Mouse (Mus musculus): ENCODE measurements around the gene Cd40. TPM values are rescaled to one million over a fixed set of nuclear protein-coding genes. Genes with fewer than 3 reads are reported as not detected.
A peak's percentile ranks its signal among the peaks of the same experiment; 100 is the strongest.

Gene Cd40
- 7.4 and 8.2 TPM in 2 replicates for polyA plus RNA-seq (2014; fragmentation: Nextera tagmentation; extraction: Ambion mirVana)

DNA sequence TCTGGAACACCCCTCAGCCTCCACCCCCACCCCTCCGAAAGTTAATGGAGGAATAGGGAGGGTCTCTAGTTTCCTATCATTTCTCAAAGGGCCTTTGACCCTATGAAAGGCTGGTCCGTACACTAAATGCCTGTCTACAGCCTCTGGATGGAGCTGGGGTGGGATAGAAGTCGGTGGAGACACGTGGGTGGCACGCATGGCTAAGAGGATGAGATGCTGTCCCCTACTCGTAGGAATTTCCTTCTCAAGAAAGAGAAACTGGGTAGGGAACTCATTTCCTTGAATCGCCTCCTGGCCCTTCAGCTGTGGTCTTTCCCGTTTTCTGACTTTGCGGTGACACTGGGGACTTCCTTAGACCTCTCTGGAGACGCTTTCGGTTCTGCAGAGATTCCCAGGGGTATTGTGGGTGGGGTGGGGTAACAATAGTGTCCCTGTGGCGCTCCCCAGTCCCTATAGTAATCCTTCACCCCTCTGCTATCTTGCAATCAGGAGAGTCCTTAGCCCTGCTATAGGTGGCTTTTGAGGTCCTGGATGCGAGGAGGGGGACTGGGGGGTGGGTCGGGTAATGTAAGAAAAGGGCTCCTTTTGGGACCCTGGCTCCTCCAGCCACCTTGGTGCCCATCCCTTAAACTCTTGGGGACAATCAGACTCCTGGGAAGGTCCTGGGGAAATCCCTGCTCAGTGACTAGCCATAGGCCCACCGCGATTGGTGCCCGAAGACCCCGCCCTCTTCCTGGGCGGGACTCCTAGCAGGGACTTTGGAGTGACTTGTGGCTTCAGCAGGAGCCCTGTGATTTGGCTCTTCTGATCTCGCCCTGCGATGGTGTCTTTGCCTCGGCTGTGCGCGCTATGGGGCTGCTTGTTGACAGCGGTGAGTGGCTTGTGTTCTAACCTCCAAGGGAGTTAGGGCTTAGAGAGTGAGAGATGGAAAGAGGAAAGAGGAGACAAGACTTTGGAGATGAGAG is at the start of gene Cd40:
Gene Cd40 (plus strand): TSS at position 740 of the 965 bp plus-strand sequence.
- no peak within 1 kb of the TSS for H3K27ac ChIP-seq (ENCODE audit: low read depth, low read length)
- peak; percentile 46 for DNase-seq (ENCODE audit: low spot score)
- 10% methylated on average over 25 of the region's 25 CpGs for WGBS
- no peaks in the 10 kb centered on the region for H3K27me3 ChIP-seq (replicated peaks; ENCODE audit: control insufficient read depth, insufficient read depth, low read length)
- peak within 1 kb of the TSS; percentile 22; the same call in 1 of the 2 replicates for H3K4me2 ChIP-seq (ENCODE audit: low read length)
- no peaks in the 10 kb centered on the region for H3K36me3 ChIP-seq (ENCODE audit: control insufficient read depth, insufficient read depth, low read length)
- peaks cover 4% of the 10 kb centered on the region; the same call in 1 of the 2 replicates for H3K9me3 ChIP-seq (replicated peaks; ENCODE audit: control insufficient read depth, low read length)
- no peak for ATAC-seq
- no peak within 1 kb of the TSS for H3K9ac ChIP-seq (ENCODE audit: low read length)
- H3K4me3 ChIP-seq (ENCODE audit: low read depth, low read length), result no peak within 1 kb of the TSS
- H3K4me1 ChIP-seq (ENCODE audit: control insufficient read depth, insufficient read depth, low read length), result 0 out of 2 replicates have a peak, but pooled peaks cover 5% of the 10 kb centered on the region

DNA sequence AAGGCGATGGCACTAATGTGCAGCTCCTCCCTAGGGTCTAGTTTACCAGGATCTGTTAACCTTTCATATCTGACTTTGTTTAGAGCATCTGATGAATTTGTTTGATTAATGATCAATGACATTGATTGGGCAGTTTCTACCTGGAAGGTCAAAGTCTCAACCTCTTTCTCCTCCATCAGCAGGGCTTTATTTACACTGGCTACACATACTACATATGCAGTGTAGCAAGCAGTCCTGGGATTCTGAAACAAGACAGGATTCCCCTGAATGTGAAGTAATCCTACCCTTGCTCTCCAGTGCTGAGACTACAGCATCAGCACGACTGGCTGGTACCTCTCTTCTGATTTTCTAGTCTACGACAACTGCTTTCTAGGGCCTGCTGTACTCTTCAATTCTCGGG is 48.6 kb upstream of the Cd40 start:
- H3K36me3 ChIP-seq (ENCODE audit: control insufficient read depth, insufficient read depth, low read length), result peaks cover 100% of the 10 kb centered on the region
- 94% methylated on average over 4 of the region's 4 CpGs for WGBS
- no peak overlapping the region for H3K27ac ChIP-seq (ENCODE audit: low read depth, low read length)
- no peak overlapping the region for H3K4me2 ChIP-seq (ENCODE audit: low read length)
- no peak overlapping the region for H3K4me3 ChIP-seq (ENCODE audit: low read depth, low read length)
- H3K9me3 ChIP-seq (replicated peaks; ENCODE audit: control insufficient read depth, low read length), result no peaks in the 10 kb centered on the region
- H3K9ac ChIP-seq (ENCODE audit: low read length), result no peak overlapping the region
- no peaks in the 10 kb centered on the region for H3K27me3 ChIP-seq (replicated peaks; ENCODE audit: control insufficient read depth, insufficient read depth, low read length)
- ATAC-seq (no peak), DNase-seq (ENCODE audit: low spot score) (no peak)
- H3K4me1 ChIP-seq (ENCODE audit: control insufficient read depth, insufficient read depth, low read length), result no peaks in the 10 kb centered on the region

DNA sequence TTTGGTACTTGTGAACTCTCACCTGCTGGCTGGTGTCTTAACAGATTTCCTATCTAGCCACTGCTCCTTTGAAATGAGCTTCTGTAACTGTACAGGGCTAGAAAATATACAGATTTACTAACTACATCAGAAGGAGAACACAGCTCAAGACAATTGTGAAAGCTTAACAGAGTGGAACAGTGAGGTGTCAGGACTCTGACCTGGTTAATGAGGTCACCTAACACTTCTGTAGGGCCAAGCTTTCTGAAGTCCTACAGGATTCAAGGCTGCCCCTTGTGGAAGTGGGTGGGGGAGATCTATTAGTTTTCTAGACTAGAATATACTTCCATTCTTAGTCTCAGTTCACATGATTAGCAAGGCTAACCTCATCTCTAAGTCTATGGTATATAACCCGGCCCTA is 47.4 kb upstream of the Cd40 start:
- 85% methylated on average over 1 of the region's 1 CpGs for WGBS

GRCm38 (mm10) chr2:165009161-165009560 is 46.3 kb upstream of the Cd40 start:
- no peaks in the 10 kb centered on the region for H3K9me3 ChIP-seq (replicated peaks; ENCODE audit: control insufficient read depth, low read length)
- ATAC-seq (no peak), DNase-seq (ENCODE audit: low spot score) (no peak)
- no peak overlapping the region for H3K4me3 ChIP-seq (ENCODE audit: low read depth, low read length)
- no peaks in the 10 kb centered on the region for H3K27me3 ChIP-seq (replicated peaks; ENCODE audit: control insufficient read depth, insufficient read depth, low read length)
- peaks cover 89% of the 10 kb centered on the region for H3K36me3 ChIP-seq (ENCODE audit: control insufficient read depth, insufficient read depth, low read length)
- no peak overlapping the region for H3K27ac ChIP-seq (ENCODE audit: low read depth, low read length)
- WGBS, result 95% methylated on average over 14 of the region's 14 CpGs
- H3K4me2 ChIP-seq (ENCODE audit: low read length), result no peak overlapping the region
- no peaks in the 10 kb centered on the region for H3K4me1 ChIP-seq (ENCODE audit: control insufficient read depth, insufficient read depth, low read length)
- H3K9ac ChIP-seq (ENCODE audit: low read length), result no peak overlapping the region

More for the DNA sequence above, 47.4 kb upstream of the Cd40 start:
- ATAC-seq, result no peak
- Histone ChIP-seq H3K9me3 (replicated peaks; ENCODE audit: control insufficient read depth, low read length) (no peaks in the 10 kb centered on the region), H3K4me2 (ENCODE audit: low read length) (no peak overlapping the region), H3K9ac (ENCODE audit: low read length) (no peak overlapping the region), H3K36me3 (ENCODE audit: control insufficient read depth, insufficient read depth, low read length) (peaks cover 100% of the 10 kb centered on the region), H3K27ac (ENCODE audit: low read depth, low read length) (no peak overlapping the region), H3K4me3 (ENCODE audit: low read depth, low read length) (no peak overlapping the region), H3K4me1 (ENCODE audit: control insufficient read depth, insufficient read depth, low read length) (no peaks in the 10 kb centered on the region), H3K27me3 (replicated peaks; ENCODE audit: control insufficient read depth, insufficient read depth, low read length) (no peaks in the 10 kb centered on the region)
- no peak for DNase-seq (ENCODE audit: low spot score)

DNA sequence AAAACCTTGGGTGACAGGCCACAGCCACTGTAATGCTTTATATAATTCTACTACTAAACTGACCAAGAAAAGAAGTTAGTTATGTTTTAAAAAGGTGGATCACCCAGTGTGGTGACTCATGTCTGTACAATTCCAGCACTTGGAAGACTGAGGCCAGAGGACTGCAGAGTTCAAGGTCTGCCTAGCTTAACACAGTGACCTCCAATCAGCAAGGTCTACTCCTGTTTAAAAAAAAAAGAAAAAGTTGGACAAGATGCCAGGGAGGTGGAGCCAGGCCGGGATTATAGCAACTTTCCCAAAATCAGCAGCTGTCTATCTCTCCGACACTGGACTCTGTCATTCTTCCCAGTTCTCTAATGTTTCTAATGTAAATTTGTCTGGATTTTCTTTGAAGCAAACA is 45.8 kb upstream of the Cd40 start:
- no peaks in the 10 kb centered on the region for H3K9me3 ChIP-seq (replicated peaks; ENCODE audit: control insufficient read depth, low read length)
- no peak overlapping the region for H3K9ac ChIP-seq (ENCODE audit: low read length)
- WGBS, result 89% methylated on average over 2 of the region's 2 CpGs

DNA sequence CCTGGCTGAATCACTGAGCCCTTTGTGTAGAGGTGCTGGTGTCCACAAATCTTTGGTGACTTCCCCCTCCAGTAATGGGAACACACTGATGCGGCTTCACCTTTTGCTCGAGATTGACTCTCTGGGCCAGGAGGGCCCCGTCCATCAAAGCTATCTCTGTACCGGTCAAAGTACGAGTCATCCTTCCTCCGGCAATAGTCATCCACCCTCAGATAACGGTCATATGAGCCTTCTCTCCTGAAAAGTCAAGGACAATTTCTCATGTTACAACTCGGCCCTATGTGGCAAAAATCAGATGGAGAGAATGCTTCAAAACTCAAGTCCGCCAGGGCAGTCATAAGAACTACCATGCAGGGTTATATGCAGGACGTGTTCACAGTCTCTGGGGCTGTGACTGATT is 45.1 kb upstream of the Cd40 start:
- H3K4me3 ChIP-seq (ENCODE audit: low read depth, low read length), result no peak overlapping the region
- no peaks in the 10 kb centered on the region for H3K27me3 ChIP-seq (replicated peaks; ENCODE audit: control insufficient read depth, insufficient read depth, low read length)
- 90% methylated on average over 10 of the region's 10 CpGs for WGBS

More for the DNA sequence above, 45.8 kb upstream of the Cd40 start:
- Histone ChIP-seq H3K36me3 (ENCODE audit: control insufficient read depth, insufficient read depth, low read length) (peaks cover 85% of the 10 kb centered on the region), H3K27me3 (replicated peaks; ENCODE audit: control insufficient read depth, insufficient read depth, low read length) (no peaks in the 10 kb centered on the region), H3K27ac (ENCODE audit: low read depth, low read length) (no peak overlapping the region), H3K4me1 (ENCODE audit: control insufficient read depth, insufficient read depth, low read length) (no peaks in the 10 kb centered on the region), H3K4me2 (ENCODE audit: low read length) (no peak overlapping the region), H3K4me3 (ENCODE audit: low read depth, low read length) (no peak overlapping the region)
- no peak for DNase-seq (ENCODE audit: low spot score)
- no peak for ATAC-seq

GRCm38 (mm10) chr2:165014935-165015334 is 40.5 kb upstream of the Cd40 start:
- DNase-seq (ENCODE audit: low spot score) (no peak), ATAC-seq (no peak)
- no peak overlapping the region for H3K9ac ChIP-seq (ENCODE audit: low read length)
- no peaks in the 10 kb centered on the region for H3K4me1 ChIP-seq (ENCODE audit: control insufficient read depth, insufficient read depth, low read length)
- H3K9me3 ChIP-seq (replicated peaks; ENCODE audit: control insufficient read depth, low read length), result no peaks in the 10 kb centered on the region
- WGBS, result 94% methylated on average over 5 of the region's 5 CpGs
- peaks cover 61% of the 10 kb centered on the region for H3K36me3 ChIP-seq (ENCODE audit: control insufficient read depth, insufficient read depth, low read length)
- H3K27me3 ChIP-seq (replicated peaks; ENCODE audit: control insufficient read depth, insufficient read depth, low read length), result no peaks in the 10 kb centered on the region
- no peak overlapping the region for H3K27ac ChIP-seq (ENCODE audit: low read depth, low read length)
- no peak overlapping the region for H3K4me2 ChIP-seq (ENCODE audit: low read length)
- H3K4me3 ChIP-seq (ENCODE audit: low read depth, low read length), result no peak overlapping the region

More for the DNA sequence above, 45.1 kb upstream of the Cd40 start:
- peaks cover 77% of the 10 kb centered on the region for H3K36me3 ChIP-seq (ENCODE audit: control insufficient read depth, insufficient read depth, low read length)
- DNase-seq (ENCODE audit: low spot score) (no peak), ATAC-seq (no peak)
- no peak overlapping the region for H3K27ac ChIP-seq (ENCODE audit: low read depth, low read length)
- H3K4me1 ChIP-seq (ENCODE audit: control insufficient read depth, insufficient read depth, low read length), result no peaks in the 10 kb centered on the region
- no peaks in the 10 kb centered on the region for H3K9me3 ChIP-seq (replicated peaks; ENCODE audit: control insufficient read depth, low read length)
- no peak overlapping the region for H3K4me2 ChIP-seq (ENCODE audit: low read length)
- no peak overlapping the region for H3K9ac ChIP-seq (ENCODE audit: low read length)

- no peak overlapping the region for H3K27ac ChIP-seq (ENCODE audit: low read depth, low read length)
- ATAC-seq (no peak), DNase-seq (ENCODE audit: low spot score) (no peak)
- WGBS, result 85% methylated on average over 3 of the region's 3 CpGs
- no peak overlapping the region for H3K9ac ChIP-seq (ENCODE audit: low read length)
- no peak overlapping the region for H3K4me2 ChIP-seq (ENCODE audit: low read length)
- no peaks in the 10 kb centered on the region for H3K27me3 ChIP-seq (replicated peaks; ENCODE audit: control insufficient read depth, insufficient read depth, low read length)
- H3K4me3 ChIP-seq (ENCODE audit: low read depth, low read length), result no peak overlapping the region
- peaks cover 47% of the 10 kb centered on the region for H3K36me3 ChIP-seq (ENCODE audit: control insufficient read depth, insufficient read depth, low read length)
- no peaks in the 10 kb centered on the region for H3K4me1 ChIP-seq (ENCODE audit: control insufficient read depth, insufficient read depth, low read length)
- no peaks in the 10 kb centered on the region for H3K9me3 ChIP-seq (replicated peaks; ENCODE audit: control insufficient read depth, low read length)
Measured at GRCm38 (mm10) chr2:165020490-165020889, 34.9 kb upstream of the Cd40 start.

DNA sequence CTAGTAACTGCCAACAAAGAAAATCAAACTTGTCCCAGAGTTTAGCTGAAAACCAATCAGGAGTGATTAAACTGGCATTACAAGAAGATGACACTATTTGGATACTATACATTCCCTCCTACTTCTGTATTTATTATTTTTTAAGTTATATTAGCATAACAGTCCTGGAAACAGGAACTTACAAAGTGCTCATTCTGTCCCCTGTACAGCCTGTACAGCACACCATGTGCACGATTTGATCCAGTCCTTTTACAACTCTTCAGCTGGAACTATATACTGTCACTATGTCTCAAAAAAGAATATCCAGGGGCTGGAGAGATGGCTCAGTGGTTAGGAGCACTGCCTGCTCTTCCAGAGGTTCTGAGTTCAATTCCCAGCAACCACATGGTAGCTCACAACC is 28.3 kb upstream of the Cd40 start:
- peaks cover 8% of the 10 kb centered on the region for H3K4me1 ChIP-seq (ENCODE audit: control insufficient read depth, insufficient read depth, low read length)
- no peak for DNase-seq (ENCODE audit: low spot score)
- no peak for ATAC-seq
- H3K9ac ChIP-seq (ENCODE audit: low read length), result no peak overlapping the region
- no peaks in the 10 kb centered on the region for H3K9me3 ChIP-seq (replicated peaks; ENCODE audit: control insufficient read depth, low read length)
- H3K36me3 ChIP-seq (ENCODE audit: control insufficient read depth, insufficient read depth, low read length), result peaks cover 9% of the 10 kb centered on the region
- no peak overlapping the region for H3K4me3 ChIP-seq (ENCODE audit: low read depth, low read length)
- no peak overlapping the region for H3K27ac ChIP-seq (ENCODE audit: low read depth, low read length)
- H3K27me3 ChIP-seq (replicated peaks; ENCODE audit: control insufficient read depth, insufficient read depth, low read length), result no peaks in the 10 kb centered on the region
- H3K4me2 ChIP-seq (ENCODE audit: low read length), result no peak overlapping the region
- WGBS, result 85% methylated on average over 1 of the region's 1 CpGs

All from forebrain, embryonic 14.5 days (tissue).